ENCODE assay signal across 16 mouse cellular contexts in genomic region chr17:11950198-11950594, GRCm38 (mm10).
"Had no signal": no experiment of that assay in that cellular context is flagged by ENCODE, and none has a peak within 500 bp of the region (broad histone marks: within the 10 kb centered on the region; RNA-seq: fewer than 3 reads in every experiment).

No protein-coding gene starts in this region.

- DNase-seq: kidney, adult 2 months; kidney, postnatal 14 days; liver; liver, embryonic 13.5 days; liver, postnatal 0 days; lung, postnatal 14 days; thymus, adult 2 months; thymus, postnatal 25 days had no signal

- H3K4me2 ChIP-seq: limb, embryonic 12.5 days; liver, embryonic 13.5 days; lung, embryonic 15.5 days; neural tube, embryonic 15.5 days had no signal

- H3K4me3 ChIP-seq: limb, embryonic 12.5 days; liver, embryonic 13.5 days; lung, embryonic 15.5 days; megakaryocyte, embryonic 14.5 days; myocyte; neural tube, embryonic 15.5 days had no signal

- H3K27me3 ChIP-seq: limb, embryonic 12.5 days; liver, embryonic 13.5 days; lung, embryonic 15.5 days; neural tube, embryonic 15.5 days had no signal

- H3K4me1 ChIP-seq: liver, embryonic 13.5 days; lung, embryonic 15.5 days had no signal

- H3K27ac ChIP-seq: limb, embryonic 12.5 days; liver, embryonic 13.5 days; lung, embryonic 15.5 days; macrophage; stomach, postnatal 0 days had no signal

- ATAC-seq: intestine, embryonic 16.5 days; liver, postnatal 0 days had no signal

- H3K36me3 ChIP-seq: limb, embryonic 12.5 days; liver, embryonic 13.5 days; lung, embryonic 15.5 days; neural tube, embryonic 15.5 days had no signal

- H3K9me3 ChIP-seq: limb, embryonic 12.5 days; liver, embryonic 13.5 days; lung, embryonic 15.5 days; neural tube, embryonic 15.5 days had no signal

- H3K9ac ChIP-seq: limb, embryonic 12.5 days; liver, embryonic 13.5 days; liver, postnatal 0 days; lung, embryonic 15.5 days; neural tube, embryonic 15.5 days had no signal
